Mouse (Mus musculus) liver, adult 10 weeks (tissue): ENCODE measurements around the gene Cd99l2. TPM values are rescaled to one million over a fixed set of nuclear protein-coding genes. Genes with fewer than 3 reads are reported as not detected.

Source experiments
- polyA plus RNA-seq: library from polyadenylated mRNA; stranded (reverse); fragments of 350-450 nt; fragmentation: Illumina TruSeq; extraction: RNeasy Lipid Tissue Mini Kit (QIAGEN cat#74804); gene quantifications from one replicate; pipeline ENCODE4 v1.2.3, GENCODE M21; 2014; ENCODE audit warnings: low read depth, low replicate concordance

The Cd99l2 gene
- 14.0 TPM for polyA plus RNA-seq

DNA sequence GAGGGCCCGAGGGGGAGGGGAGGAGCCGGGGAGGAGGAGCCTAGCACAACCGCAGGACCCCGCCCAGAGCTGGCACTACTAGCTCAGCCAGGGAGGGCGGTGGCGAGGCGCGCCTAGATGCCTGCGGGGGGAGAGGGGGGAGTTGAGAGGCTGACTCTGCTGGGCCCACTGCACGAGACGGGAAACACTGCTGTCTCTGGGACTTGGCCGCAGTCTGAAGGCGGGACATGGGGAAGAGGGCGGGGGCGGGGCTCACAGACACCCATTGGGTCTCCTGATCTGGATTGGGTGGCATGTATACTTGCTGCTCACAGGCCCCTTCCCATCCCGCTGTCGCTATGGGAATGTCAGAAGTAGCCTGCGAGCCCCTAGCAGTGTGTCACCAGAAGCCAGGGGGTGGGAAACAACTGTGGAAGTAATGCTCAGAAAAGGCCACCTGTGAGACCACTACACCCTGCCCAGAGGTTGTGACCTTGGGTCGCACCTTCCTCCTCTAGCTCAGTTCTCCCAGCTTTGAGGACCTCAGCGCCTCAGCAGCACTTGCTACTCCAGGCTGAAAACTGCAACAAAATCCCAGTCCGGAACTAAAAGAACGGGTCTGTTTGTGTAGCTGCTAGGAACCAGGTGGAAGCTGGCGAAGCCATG lies at the start of gene Cd99l2:
Cd99l2 (minus strand) TSS at position 216 of the 645 bp plus-strand sequence.

Other genes starting within 250 kb of the Cd99l2 start
- 27.8 TPM for gene Mtmr1, start 128.1 kb downstream of the Cd99l2 start, polyA plus RNA-seq
- gene Hmgb3, start 63.1 kb upstream of the Cd99l2 start, polyA plus RNA-seq = 40.5 TPM
- not detected for gene Gpr50, start 170.8 kb upstream of the Cd99l2 start, polyA plus RNA-seq